Mouse (Mus musculus): ENCODE measurements at regions not wholly inside any gene's neighbourhood (a gene's known extent, or its start where the extent isn't known, plus 50 kb on each side); places are given as distances from the start of the nearest gene placed in this dataset.
A peak's percentile ranks its signal among the peaks of the same experiment; 100 is the strongest.

- H3K9me3 ChIP-seq = no peaks in the 10 kb centered on the region
- no peak overlapping the region for H3K4me3 ChIP-seq
- H3K4me2 ChIP-seq (replicated peaks) = no peak overlapping the region
- no peak overlapping the region for H3K9ac ChIP-seq (replicated peaks)
- ATAC-seq (ENCODE audit: low FRiP score, low read depth) = no peak
- H3K36me3 ChIP-seq = no peaks in the 10 kb centered on the region
- H3K27me3 ChIP-seq = no peaks in the 10 kb centered on the region; the same call in 1 of the 2 replicates
- H3K27ac ChIP-seq (replicated peaks) = no peak overlapping the region
- WGBS = 79% methylated on average over 8 of the region's 8 CpGs
- no peaks in the 10 kb centered on the region for H3K4me1 ChIP-seq
Observed at GRCm38 (mm10) chrX:11576287-11576686, 248.7 kb downstream of the H2al1j start.

- Histone ChIP-seq H3K36me3 (no peaks in the 10 kb centered on the region), H3K9me3 (no peaks in the 10 kb centered on the region)
- no peak for ATAC-seq (ENCODE audit: low FRiP score, low read depth)
Observed at GRCm38 (mm10) chrX:11577294-11577693, 249.7 kb downstream of the H2al1j start.

GRCm38 (mm10) chrX:11585353-11585752 lies 257.7 kb downstream of the H2al1j start:
- H3K4me2 ChIP-seq (replicated peaks) = no peak overlapping the region
- no peak overlapping the region for H3K4me3 ChIP-seq
- peaks cover 20% of the 10 kb centered on the region for H3K27me3 ChIP-seq
- no peaks in the 10 kb centered on the region for H3K4me1 ChIP-seq
- H3K36me3 ChIP-seq = no peaks in the 10 kb centered on the region
- WGBS = 73% methylated on average over 5 of the region's 5 CpGs
- no peak for ATAC-seq (ENCODE audit: low FRiP score, low read depth)
- no peaks in the 10 kb centered on the region for H3K9me3 ChIP-seq
- H3K27ac ChIP-seq (replicated peaks) = no peak overlapping the region
- no peak overlapping the region for H3K9ac ChIP-seq (replicated peaks)

More at GRCm38 (mm10) chrX:11577294-11577693, 249.7 kb downstream of the H2al1j start:
- no peak overlapping the region for H3K27ac ChIP-seq (replicated peaks)
- no peak overlapping the region for H3K4me3 ChIP-seq
- H3K4me1 ChIP-seq = no peaks in the 10 kb centered on the region
- H3K9ac ChIP-seq (replicated peaks) = no peak overlapping the region
- H3K27me3 ChIP-seq = no peaks in the 10 kb centered on the region; the same call in 1 of the 2 replicates
- WGBS = 82% methylated on average over 3 of the region's 3 CpGs
- H3K4me2 ChIP-seq (replicated peaks) = no peak overlapping the region

DNA sequence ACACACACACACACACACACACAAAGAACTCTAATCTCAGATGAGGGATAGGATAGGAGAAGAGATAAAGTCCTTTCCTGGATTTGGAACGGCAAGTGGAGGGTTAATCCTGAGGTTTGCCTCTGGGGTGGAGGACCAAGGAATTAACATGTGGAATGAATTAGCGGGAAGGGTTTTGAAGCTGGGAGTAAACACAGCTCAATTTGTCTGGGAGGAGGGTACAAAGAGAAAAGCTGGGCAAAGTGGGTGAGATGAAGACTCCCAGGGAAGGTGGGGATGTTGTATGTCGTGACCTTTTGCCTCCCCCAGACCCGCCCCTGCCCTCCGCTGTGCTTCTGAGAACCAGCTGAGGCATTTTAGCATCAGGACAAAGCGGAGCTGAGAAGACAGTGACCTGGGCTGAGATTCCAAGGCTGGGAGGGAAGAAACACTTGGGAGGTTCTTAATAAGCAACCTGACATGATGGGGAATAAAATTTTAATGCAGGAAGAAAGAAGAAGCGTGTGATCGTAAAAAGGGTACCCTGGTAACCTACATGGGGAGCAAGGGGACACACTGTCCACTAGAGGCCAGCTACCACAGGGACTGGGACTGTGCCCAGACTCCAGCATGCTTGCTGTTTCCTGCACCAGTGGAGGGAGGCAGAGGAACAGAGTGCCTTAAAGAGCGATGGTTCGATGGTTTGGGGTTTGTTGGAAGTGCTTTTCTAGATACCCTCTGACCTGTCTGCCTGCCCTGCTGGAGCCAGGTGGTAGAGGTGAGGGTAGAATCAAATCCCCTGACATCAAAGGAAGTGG lies 264.0 kb downstream of the H2al1j start:
- H3K4me2 ChIP-seq (replicated peaks) = peak overlapping the region; percentile 15; the same call in 1 of the 2 replicates
- ATAC-seq (ENCODE audit: low FRiP score, low read depth) = no peak
- peaks cover 33% of the 10 kb centered on the region for H3K27me3 ChIP-seq

DNA sequence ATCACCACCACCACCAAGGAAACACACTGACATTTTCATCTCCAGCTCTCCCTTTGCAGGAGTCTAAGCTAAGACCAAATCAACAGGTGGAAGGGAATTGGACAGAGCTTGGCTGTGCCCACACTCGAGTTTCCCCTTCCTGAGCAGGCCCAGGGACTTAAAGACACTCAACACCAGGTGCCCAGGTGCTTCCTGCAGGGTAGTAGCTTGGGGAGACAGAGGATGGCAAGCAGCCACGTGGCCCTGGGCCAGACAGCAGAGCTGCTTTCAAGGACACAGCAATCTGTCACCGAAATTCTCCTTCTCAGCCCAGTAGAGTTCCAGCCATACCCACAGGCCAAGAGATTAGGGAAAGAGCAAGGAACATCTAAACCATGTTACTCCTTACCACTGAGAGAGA lies 266.9 kb downstream of the H2al1j start:
- 58% methylated on average over 3 of the region's 3 CpGs for WGBS
- Histone ChIP-seq H3K9me3 (no peaks in the 10 kb centered on the region), H3K4me2 (replicated peaks) (no peak overlapping the region), H3K4me1 (peaks cover 13% of the 10 kb centered on the region), H3K36me3 (no peaks in the 10 kb centered on the region), H3K27ac (replicated peaks) (no peak overlapping the region), H3K9ac (replicated peaks) (no peak overlapping the region), H3K27me3 (peaks cover 24% of the 10 kb centered on the region), H3K4me3 (no peak overlapping the region)
- no peak for ATAC-seq (ENCODE audit: low FRiP score, low read depth)

More for the DNA sequence above, 264.0 kb downstream of the H2al1j start:
- Histone ChIP-seq H3K36me3 (no peaks in the 10 kb centered on the region), H3K27ac (replicated peaks) (no peak overlapping the region), H3K4me1 (peaks cover 13% of the 10 kb centered on the region), H3K4me3 (no peak overlapping the region), H3K9me3 (no peaks in the 10 kb centered on the region), H3K9ac (replicated peaks) (no peak overlapping the region)
- 37% methylated on average over 10 of the region's 10 CpGs for WGBS

GRCm38 (mm10) chrX:11597548-11597947 lies 269.9 kb downstream of the H2al1j start:
- ATAC-seq (ENCODE audit: low FRiP score, low read depth) = no peak

GRCm38 (mm10) chrX:11614237-11614636 lies 286.6 kb downstream of the H2al1j start:
- no peak for ATAC-seq (ENCODE audit: low FRiP score, low read depth)
- no peaks in the 10 kb centered on the region for H3K9me3 ChIP-seq
- no peak overlapping the region for H3K9ac ChIP-seq (replicated peaks)
- H3K4me2 ChIP-seq (replicated peaks) = no peak overlapping the region
- no peak overlapping the region for H3K4me3 ChIP-seq
- peaks cover 5% of the 10 kb centered on the region; the same call in 1 of the 2 replicates for H3K27me3 ChIP-seq
- H3K4me1 ChIP-seq = no peaks in the 10 kb centered on the region
- no peak overlapping the region for H3K27ac ChIP-seq (replicated peaks)
- H3K36me3 ChIP-seq = no peaks in the 10 kb centered on the region
- WGBS = 57% methylated on average over 8 of the region's 8 CpGs

More at GRCm38 (mm10) chrX:11597548-11597947, 269.9 kb downstream of the H2al1j start:
- no peak overlapping the region for H3K9ac ChIP-seq (replicated peaks)
- H3K36me3 ChIP-seq = no peaks in the 10 kb centered on the region
- no peak overlapping the region for H3K4me3 ChIP-seq
- H3K9me3 ChIP-seq = no peaks in the 10 kb centered on the region
- 89% methylated on average over 7 of the region's 7 CpGs for WGBS
- H3K4me2 ChIP-seq (replicated peaks) = no peak overlapping the region
- peaks cover 17% of the 10 kb centered on the region for H3K27me3 ChIP-seq
- H3K4me1 ChIP-seq = no peaks in the 10 kb centered on the region
- no peak overlapping the region for H3K27ac ChIP-seq (replicated peaks)

DNA sequence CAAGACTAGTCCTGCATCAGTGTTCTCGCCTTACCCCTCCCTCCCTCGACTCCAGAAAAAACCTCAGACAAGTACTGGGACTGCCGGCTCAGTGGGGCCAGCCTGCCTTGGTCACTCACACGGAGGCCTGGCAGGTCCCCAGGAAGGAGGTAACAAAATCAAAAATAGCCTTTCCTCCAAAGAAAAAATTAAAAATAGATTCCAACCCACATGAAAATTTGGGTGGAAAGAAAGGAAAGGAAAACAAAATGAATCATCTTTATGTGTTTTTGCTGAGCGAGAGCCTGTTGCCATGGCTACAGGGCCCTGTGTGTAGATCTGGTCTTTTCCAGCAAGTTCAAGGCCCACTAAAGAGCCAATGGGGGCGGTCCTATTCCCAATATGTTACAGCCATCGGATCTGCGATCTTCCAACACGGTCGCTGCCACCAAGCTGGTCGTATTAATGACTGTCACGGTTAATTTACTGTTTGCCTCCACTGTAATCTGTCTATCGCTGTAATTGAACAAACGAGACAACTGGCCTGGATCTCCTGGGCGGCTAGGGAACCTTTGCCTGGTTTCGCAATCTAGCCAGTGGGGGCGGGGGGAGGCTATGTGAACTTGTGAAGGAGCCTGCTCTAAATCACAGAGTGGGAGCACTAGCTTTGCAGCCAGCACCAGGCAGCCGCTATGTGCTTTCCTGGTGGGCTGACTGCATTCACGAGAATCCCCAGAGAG lies 293.6 kb downstream of the H2al1j start:
- Histone ChIP-seq H3K4me2 (replicated peaks) (no peak overlapping the region), H3K27ac (replicated peaks) (no peak overlapping the region), H3K9ac (replicated peaks) (no peak overlapping the region), H3K36me3 (no peaks in the 10 kb centered on the region), H3K27me3 (no peaks in the 10 kb centered on the region; the same call in 1 of the 2 replicates), H3K4me1 (peaks cover 10% of the 10 kb centered on the region), H3K9me3 (no peaks in the 10 kb centered on the region), H3K4me3 (no peak overlapping the region)
- no peak for ATAC-seq (ENCODE audit: low FRiP score, low read depth)
- WGBS = 55% methylated on average over 19 of the region's 19 CpGs

- H3K9me3 ChIP-seq = no peaks in the 10 kb centered on the region
- H3K4me1 ChIP-seq = peaks cover 13% of the 10 kb centered on the region
- no peak overlapping the region; the same call in 1 of the 2 replicates for H3K4me2 ChIP-seq (replicated peaks)
- H3K4me3 ChIP-seq = no peak overlapping the region
- no peaks in the 10 kb centered on the region for H3K36me3 ChIP-seq
- WGBS = 35% methylated on average over 10 of the region's 10 CpGs
- peak; percentile 47; the same call in 1 of the 2 replicates for ATAC-seq (ENCODE audit: low FRiP score, low read depth)
- no peak overlapping the region for H3K27ac ChIP-seq (replicated peaks)
- H3K9ac ChIP-seq (replicated peaks) = no peak overlapping the region
- H3K27me3 ChIP-seq = peaks cover 22% of the 10 kb centered on the region
Observed at GRCm38 (mm10) chrX:11626274-11626878, 298.8 kb downstream of the H2al1j start.

DNA sequence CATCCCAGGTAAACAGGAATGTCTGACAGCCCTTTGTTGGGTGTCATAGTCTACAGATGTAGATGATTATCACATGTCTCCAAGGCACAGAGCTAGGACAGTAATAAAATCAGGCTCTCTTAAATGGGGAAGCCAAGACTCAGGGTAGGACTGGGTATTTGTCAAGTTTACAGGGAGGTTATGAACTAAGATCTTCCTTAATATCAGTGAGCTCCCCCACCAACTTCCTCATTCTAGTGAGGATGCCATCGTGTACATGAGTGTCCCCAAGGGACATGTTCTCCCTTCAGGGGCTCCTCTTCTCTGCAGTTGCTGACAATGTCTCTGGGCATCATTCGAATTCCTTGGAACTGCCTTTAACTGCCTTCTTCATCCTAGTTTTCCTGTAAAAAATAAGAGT lies 301.7 kb downstream of the H2al1j start:
- Histone ChIP-seq H3K4me2 (replicated peaks) (no peak overlapping the region), H3K4me1 (peaks cover 16% of the 10 kb centered on the region), H3K36me3 (no peaks in the 10 kb centered on the region), H3K4me3 (no peak overlapping the region), H3K9me3 (no peaks in the 10 kb centered on the region), H3K27me3 (peaks cover 27% of the 10 kb centered on the region), H3K27ac (replicated peaks) (no peak overlapping the region), H3K9ac (replicated peaks) (no peak overlapping the region)
- 81% methylated on average over 2 of the region's 2 CpGs for WGBS
- no peak for ATAC-seq (ENCODE audit: low FRiP score, low read depth)

DNA sequence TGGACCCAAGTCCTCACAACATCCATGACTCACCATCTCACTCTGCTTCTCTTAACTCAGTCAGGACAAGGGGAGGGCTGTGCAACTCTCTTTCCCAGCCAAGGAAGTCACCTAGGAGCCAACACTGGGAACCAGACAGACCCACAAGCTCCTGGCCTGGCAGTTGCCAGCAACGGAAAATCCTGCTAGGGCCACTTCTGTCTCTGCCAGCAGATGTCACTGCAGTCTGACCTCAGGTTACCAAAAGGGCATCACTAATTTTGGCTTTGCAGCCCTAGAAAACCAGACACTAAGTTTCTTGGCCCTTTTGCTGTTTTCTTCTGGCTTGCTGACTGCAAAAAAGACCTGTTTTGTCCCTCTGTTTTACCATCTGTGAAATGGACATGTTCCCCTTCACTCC lies 302.3 kb downstream of the H2al1j start:
- Histone ChIP-seq H3K9ac (replicated peaks) (no peak overlapping the region), H3K4me2 (replicated peaks) (no peak overlapping the region), H3K27ac (replicated peaks) (no peak overlapping the region), H3K27me3 (peaks cover 27% of the 10 kb centered on the region), H3K9me3 (no peaks in the 10 kb centered on the region), H3K4me1 (peaks cover 16% of the 10 kb centered on the region), H3K4me3 (no peak overlapping the region), H3K36me3 (no peaks in the 10 kb centered on the region)
- no peak for ATAC-seq (ENCODE audit: low FRiP score, low read depth)
- WGBS = 45% methylated on average over 1 of the region's 1 CpGs

Data from midbrain, embryonic 12.5 days (tissue).